Mouse (Mus musculus): ENCODE measurements around the gene Sipa1l1.
"Not testable (repeated sequence)": the region's sequence is repeated elsewhere in the genome, so short reads cannot be mapped to it uniquely, and the experiment has no call there.

- not testable (repeated sequence) for TF ChIP-seq MAX (IDR thresholded peaks at IDR 0.05); USF1 (IDR thresholded peaks at IDR 0.05; ENCODE audit: low read depth)
Observed at GRCm38 (mm10) chr12:82186156-82186555, 17.0 kb downstream of the Sipa1l1 start.
